Mouse (Mus musculus): ENCODE measurements around the gene Tmbim7.

The Tmbim7 gene

DNA sequence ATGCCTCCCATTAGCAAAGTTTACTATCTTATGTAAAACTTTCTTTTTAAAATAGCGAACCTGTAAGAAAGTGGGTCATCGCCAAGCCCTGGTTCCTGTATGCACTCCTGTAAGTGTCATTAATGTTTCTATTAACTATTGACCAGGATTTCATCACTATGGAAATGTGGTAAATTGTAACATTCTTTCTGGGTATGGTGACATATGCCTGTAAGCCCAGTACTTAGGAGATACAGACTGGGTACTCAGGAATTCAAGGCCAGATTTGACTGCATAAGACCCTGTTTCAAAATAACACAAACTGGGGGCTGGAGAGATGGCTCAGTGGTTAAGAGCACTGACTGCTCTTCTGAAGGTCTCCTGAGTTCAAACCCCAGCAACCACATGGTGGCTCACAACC is 14.2 kb downstream of the Tmbim7 start:
- no peak for DNase-seq (ENCODE audit: low read depth in 2 of 2, low spot score in 2 of 2)

DNA sequence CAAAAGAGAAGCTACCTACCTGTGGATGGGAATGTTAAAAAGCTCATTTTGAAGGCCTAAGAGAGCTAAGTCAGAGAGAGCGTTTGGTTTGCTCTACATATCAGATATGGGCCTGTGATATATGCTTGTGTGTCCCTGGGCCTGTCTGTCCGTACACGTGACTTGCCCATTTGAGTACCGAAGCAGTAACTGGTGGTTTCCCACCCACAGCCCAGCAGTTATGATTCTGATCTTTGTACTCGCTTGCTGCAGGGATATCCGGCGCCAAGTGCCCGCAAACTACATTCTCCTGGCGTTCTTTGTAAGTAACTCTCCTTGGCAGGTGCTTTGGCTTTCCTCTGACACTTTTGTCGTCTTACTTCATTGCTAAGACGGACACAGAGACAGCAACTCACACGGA is 15.6 kb downstream of the Tmbim7 start:
- peak; percentile 20 to 37 for DNase-seq (ENCODE audit: low read depth in 2 of 2, low spot score in 2 of 2)

DNA sequence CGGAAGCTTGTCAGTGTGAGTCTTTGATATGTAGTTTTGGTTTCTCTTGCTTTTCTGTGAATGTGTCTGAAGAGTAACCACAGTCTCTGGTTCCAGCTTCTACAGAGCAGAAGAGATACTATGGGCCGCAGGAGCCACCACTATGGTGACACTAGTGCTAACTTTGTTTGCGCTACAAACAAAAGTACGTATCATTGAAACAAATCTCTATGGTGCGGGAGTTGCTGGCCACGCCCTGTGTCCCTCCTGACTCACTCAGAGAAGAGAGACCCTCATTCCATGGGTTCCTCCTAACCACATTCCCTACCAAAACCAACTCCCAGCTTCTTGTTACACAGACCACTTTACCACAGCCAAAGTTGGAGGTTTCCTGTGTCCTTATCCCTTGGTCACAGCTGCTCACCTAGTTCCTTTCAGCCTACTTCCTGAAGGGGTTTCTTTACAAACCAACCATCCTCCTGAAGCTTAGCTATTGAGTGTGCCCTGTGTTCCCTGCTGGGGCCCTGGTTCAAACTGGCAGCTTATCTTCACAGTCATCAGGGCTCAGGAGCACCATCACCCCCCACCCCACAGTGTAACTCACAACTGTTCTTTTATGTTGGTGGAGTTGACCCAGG is 19.1 kb downstream of the Tmbim7 start:
- DNase-seq (ENCODE audit: low read depth in 2 of 2, low spot score in 2 of 2): peak; percentile 5 to 13

DNA sequence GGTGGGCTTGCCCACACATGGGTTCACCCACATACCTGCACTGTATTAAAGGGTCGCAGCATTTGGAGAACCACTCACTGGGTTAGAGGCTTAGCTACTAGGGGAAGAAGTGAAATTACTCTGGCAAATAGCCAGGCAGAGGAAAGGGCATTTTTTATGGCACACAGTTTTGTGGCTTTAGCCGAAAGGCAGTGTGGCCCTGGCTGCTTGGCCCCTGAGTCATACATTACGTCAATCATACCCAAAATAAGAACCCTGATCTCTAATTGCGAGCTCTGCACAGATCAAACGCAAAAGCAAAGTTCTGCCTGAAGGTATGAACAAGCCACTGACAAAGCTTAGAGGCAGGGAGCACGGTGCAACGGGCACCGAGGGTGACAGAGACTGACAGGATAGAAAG is 37.3 kb downstream of the Tmbim7 start:
- no peak for DNase-seq (ENCODE audit: low read depth in 2 of 2, low spot score in 2 of 2)

DNA sequence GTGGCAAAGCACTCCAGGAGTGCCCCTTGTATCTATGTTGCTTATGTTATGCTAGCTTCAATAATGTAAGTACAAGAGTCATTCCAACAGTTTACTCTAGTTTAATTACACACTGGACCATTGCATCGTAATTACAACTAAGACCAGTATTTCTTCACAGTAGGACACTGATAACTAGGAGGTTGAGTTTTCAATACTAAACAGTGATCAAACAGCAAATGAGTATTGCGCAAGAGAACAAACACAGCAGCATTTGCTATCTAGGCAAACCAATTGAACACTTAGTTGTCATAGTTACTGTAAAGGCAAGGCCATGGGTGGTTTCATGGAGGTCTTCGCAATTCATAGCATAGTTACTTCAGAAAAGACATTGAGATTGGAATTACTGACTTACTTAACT is 40.3 kb downstream of the Tmbim7 start:
- no peak for DNase-seq (ENCODE audit: low read depth in 2 of 2, low spot score in 2 of 2)

DNA sequence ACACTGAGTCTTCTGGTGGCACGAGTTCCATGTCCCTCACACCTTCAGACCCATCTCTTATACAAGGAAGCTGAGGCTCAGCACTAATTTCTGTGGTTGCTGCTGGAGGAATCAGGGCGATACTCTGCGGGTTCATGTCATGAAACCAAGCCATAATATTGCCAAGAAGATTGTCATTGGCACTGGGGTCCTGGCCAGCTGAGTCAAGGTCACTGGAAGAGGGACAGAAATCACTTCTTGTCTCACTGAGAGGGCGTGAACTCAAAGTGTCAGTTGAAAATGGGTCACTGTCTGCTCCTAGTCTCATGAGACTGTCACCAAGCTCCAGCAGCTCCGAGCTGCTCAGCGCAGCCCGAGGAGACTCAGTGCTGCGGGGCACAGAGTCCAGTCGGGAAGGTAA is 42.0 kb downstream of the Tmbim7 start:
- no peak for DNase-seq (ENCODE audit: low read depth in 2 of 2, low spot score in 2 of 2)

DNA sequence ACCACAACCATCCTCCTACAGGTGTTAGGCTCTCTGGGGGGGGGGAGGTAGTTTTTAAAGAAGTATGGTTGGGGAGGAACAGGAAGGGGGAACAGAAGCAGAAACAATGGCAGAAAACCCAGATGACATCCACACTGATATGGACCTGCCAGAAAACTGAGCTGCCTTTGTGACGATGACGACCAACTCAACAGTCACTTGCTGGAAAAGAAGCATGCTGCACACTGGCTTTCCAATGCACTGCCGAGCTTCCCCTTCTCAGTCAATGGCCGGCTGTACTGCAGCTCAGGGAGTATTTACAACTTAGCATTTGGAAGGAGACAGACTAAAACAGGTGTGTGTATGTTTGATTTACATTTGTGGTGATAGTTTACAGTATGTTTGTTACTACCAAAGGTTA is 44.2 kb downstream of the Tmbim7 start:
- no peak for DNase-seq (ENCODE audit: low read depth in 2 of 2, low spot score in 2 of 2)

DNA sequence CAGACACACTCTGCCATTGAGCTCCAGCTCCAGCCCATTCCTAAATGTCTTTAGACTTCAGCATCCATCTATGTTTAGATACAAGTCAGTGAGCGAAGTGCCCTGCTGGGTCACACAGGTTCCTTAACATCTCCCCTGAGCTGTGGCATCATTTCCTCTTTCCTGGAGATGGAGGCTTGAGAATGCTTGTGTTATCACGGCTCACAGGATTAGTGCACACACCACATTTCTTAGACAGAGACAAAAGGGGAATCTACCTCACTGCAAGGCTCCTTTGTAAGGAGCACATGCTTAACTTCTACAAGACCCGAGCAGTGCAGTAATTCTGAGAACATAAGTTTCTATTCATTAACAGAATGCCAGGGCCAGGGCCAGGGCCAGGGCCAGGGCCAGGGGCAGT is 45.0 kb downstream of the Tmbim7 start:
- DNase-seq (ENCODE audit: low read depth in 2 of 2, low spot score in 2 of 2): no peak

DNA sequence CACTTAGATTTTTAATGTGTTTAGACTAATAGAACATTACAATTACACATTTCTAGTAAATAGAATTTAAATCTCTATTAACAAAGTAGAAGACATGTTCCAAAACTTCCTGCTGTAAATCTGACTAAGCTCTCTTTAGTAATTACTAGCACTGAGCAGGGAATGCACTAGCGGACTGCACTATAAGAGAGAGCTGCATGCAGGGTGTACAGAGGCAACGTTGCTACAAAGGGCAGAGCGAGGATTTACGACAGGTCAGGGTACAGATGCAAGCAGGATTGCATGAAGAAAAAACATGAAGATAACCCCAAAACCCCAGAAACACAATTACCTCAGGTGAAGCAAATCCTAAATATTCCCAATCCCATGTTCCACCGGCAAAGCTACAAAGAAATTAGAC is 49.0 kb downstream of the Tmbim7 start:
- DNase-seq (ENCODE audit: low read depth in 2 of 2, low spot score in 2 of 2): no peak

DNA sequence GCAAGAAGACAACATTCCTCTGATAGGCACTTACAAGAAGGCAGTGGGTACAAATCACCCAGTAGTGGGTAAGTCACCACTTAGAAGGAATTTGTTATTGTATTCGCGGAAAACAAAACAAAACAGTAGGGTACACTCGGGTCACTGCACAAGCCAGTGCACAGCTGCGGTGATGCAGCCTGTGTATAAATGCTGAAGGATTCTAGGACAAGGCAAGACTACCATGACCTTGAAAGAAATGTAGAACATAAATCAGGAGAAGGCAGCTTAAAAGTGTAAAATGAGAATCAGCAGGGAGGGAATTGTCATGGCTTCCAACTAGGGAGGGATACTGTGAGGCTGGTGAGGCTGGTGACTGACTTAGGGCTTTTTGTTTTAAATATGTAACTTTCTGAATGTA is 51.2 kb downstream of the Tmbim7 start:
- DNase-seq (ENCODE audit: low read depth in 2 of 2, low spot score in 2 of 2): no peak

DNA sequence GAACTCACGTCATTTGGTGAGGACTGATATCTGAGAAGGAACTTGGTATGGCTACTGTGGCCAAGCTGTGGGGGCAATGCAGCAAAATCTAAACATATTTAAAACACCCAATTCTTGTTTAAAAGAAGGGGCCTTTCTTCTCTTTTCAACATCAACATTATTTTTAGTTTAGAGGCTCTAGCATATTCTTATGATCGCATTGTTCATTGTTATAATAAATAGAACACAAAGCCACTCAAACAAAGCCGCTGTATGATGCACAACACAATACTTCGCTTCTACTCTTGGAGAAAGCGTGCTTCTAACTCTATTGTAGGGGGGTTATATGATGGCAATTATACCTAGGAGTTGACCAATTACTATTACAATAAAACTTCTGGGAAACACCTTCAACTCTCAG is 64.8 kb downstream of the Tmbim7 start:
- DNase-seq (ENCODE audit: low read depth in 2 of 2, low spot score in 2 of 2): no peak

DNA sequence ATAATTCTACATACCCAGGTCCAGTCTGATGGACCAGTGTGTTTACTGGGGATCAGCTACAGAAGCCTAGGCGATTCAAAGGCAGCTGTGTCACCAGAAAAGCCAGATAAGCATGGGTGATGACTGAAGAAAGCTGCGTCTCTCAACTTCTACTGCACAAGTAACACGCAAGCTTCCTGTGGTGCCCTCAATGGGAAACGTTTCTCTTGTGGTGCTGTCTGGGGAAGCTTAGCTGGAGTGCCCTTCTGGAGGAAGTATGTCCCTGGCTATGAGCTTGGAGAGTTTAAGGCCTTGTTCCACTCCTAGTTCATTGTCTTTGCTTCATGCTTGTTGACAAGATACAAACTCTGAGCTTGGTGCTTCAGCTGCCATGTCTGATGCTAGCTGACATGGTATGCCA is 68.4 kb downstream of the Tmbim7 start:
- no peak for DNase-seq (ENCODE audit: low read depth in 2 of 2, low spot score in 2 of 2)

DNA sequence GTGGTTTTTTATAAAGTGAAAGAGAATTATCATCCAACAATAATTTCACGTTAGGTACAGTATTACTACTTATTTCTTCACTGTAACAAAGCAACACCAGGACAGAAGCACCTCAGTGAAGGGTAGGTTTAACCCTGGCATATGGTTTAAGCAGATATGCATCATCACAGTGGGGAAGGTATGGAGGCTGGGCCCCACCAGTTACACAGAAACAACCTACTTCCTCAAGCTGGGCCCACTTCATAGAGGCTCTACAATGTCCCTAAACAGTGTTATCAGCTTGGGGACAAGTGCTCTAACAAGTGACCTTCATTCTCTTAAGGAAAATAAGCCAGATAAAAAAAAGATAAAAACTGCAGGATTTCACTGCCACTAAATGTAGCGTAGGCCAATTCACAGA is 71.9 kb downstream of the Tmbim7 start:
- DNase-seq (ENCODE audit: low read depth in 2 of 2, low spot score in 2 of 2): no peak

DNA sequence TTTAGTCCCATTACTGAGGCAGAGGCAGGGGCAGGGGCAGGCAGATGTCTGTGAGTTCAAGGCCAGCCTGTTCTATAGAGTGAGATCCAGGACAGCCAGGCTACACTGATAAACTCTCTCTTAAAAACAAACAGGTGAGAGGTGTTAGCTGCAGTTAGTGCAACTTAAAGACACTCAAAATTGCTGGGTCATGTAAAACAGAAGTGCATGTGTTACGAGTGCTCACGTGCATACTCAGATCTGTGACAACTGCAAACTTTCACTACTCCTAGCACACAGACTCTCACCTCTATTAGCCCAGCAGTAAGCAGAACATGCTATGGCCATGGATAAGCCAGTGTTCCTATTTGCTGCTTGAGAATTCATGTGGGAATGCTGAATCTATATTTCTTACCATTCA is 72.4 kb downstream of the Tmbim7 start:
- DNase-seq (ENCODE audit: low read depth in 2 of 2, low spot score in 2 of 2): no peak

DNA sequence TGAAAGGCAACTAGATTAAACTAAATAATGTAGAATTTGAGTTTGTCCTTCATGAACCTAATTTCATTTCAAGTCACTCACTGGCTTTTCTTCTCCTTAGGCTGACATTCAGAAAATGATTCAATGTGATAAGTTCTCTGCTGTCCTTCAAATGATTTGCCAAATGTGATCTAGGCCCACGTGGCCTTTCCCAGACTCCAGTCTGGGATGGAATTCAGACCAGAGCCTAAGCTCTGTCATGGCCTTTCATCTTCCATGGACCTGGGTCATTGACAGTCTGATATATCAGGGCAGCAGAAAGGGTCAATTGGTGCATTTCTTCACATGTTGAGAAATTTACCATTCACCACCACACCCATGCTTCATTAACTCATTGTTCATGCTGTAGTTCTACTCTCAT is 74.5 kb downstream of the Tmbim7 start:
- no peak for DNase-seq (ENCODE audit: low read depth in 2 of 2, low spot score in 2 of 2)

DNA sequence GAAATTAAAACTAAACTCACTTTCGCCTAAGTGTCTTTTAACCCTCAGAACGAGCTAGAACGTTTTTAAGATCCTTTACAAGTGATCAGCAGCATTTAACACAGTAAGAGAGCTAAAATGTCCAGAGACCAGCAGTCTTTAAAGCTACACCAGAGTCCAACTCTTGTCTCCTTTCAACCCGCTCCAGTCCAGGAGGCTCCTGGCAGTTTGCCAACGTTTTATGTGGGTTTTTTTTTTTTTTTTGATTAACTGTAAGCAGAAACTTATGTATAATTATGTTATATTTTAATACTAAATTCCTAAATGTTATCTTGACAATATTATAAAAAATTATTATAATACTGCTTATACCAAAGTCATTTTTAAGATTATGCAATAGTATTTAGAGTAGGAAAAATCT is 77.8 kb downstream of the Tmbim7 start:
- DNase-seq (ENCODE audit: low read depth in 2 of 2, low spot score in 2 of 2): no peak
